Mouse (Mus musculus) left cerebral cortex, adult 6 months (tissue): Measurements from ENCODE around the gene Trim44. TPM values are rescaled to one million over a fixed set of nuclear protein-coding genes. Genes with fewer than 3 reads are reported as not detected.

Experiments used
- long read RNA-seq, 2 experiments: library from polyadenylated mRNA; unstranded; transcript quantifications; one replicate each; pipeline ENCODE4 v2.0.0; 2019 to 2020
- polyA plus RNA-seq: library from polyadenylated mRNA; unstranded; fragments of <200 nt; fragmentation: Nextera tagmentation; gene quantifications from 2 replicates; pipeline ENCODE4 v1.2.3, GENCODE M21; 2021

Gene Trim44
- polyA plus RNA-seq, result 19.0 and 28.2 TPM in 2 replicates
- long read RNA-seq, experiment 1, partial matches to known transcripts, result 3 of 105 reads
- long read RNA-seq, experiment 1, other reads (novel, unspliced or antisense), result 102 of 105 reads
- long read RNA-seq, experiment 2, partial matches to known transcripts, result 2 of 53 reads
- long read RNA-seq, experiment 2, other reads (novel, unspliced or antisense), result 51 of 53 reads

GRCm38 (mm10) chr2:102407363-102408184, at the start of gene Trim44:
Gene Trim44, minus strand, starts transcription at chr2:102407828.

GRCm38 (mm10) chr2:102451671-102452549, 44.3 kb upstream of the Trim44 start, which contains the start of gene Fjx1:
Gene Fjx1, minus strand, starts transcription at chr2:102452499.

Other genes starting within 250 kb of the Trim44 start
- 5.3 and 5.8 TPM in 2 replicates for gene Ldlrad3, start 221.4 kb downstream of the Trim44 start, polyA plus RNA-seq
- 11.2 and 51.3 TPM in 2 replicates for gene Fjx1, start 44.7 kb upstream of the Trim44 start, polyA plus RNA-seq
- 28.6 and 36.9 TPM in 2 replicates for gene Pamr1, start 142.2 kb upstream of the Trim44 start, polyA plus RNA-seq